Mouse (Mus musculus) brain, embryonic 14.5 days (tissue): Measurements from ENCODE around the gene Maml2.

ENCODE experiments used
- CTCF ChIP-seq: fragments of 200-500 bp; IDR thresholded peaks from 2 replicates; pipeline ENCODE4 v1.5.1; 2012; ENCODE audit warnings: inconsistent platforms, mild to moderate bottlenecking, moderate library complexity, borderline replicate concordance; ENCODE audit not compliant: insufficient read depth, insufficient read length; ENCODE audit errors: extremely low read depth
- POLR2A ChIP-seq: fragments of 200-500 bp; IDR thresholded peaks from 2 replicates; pipeline ENCODE4 v1.6.1; 2012; ENCODE audit warnings: mild to moderate bottlenecking, inconsistent platforms, borderline replicate concordance; ENCODE audit not compliant: poor library complexity, insufficient read depth, insufficient read length, severe bottlenecking; ENCODE audit errors: extremely low read depth

DNA sequence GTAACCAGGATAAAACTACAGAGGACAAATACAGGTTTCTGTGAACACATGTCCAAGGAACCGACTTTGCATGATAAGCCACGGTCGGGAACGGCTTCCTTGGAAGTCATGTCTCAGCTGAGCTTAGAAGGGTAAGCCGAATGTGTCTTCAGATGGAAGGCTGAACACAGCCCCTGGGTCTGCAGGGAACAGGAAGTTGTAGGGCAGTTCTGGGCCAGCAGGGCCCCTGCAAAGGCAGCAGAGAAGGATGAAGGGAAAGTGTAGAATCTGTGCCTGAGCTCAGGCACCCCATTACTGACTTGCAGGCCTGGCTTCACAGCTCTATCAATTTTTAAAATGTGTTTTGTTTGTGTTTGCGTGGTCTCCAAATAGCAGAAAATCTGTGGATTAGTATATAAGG lies 171.0 kb downstream of the Maml2 start:
- no peak for TF ChIP-seq POLR2A
- no peak for TF ChIP-seq CTCF
